Mouse (Mus musculus): ENCODE data around the gene Bicdl1.

DNA sequence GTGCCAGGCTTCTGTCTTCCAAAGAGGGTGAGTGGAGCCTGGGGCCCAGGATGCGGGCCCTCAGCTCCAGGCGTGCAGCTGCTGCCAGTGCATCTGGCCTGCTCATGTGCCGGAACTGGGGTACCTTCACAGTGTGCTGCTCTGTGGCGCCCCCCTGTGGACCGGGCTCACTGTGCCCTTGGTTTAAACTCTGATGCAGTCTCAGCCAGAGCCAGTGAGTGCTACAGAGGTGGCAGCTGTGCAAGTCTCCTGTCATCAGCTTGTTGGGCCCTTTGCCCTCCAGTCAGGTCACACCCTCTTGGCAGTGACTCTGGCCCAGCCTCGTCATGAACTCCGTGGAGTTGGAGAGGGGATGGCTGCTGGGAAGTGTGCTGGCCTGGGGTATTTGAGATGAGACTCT is 116.5 kb downstream of the Bicdl1 start:
- TF ChIP-seq CTCF (IDR thresholded peaks at IDR 0.05; ENCODE audit: low read depth) (peak; percentile 85), EP300 (IDR thresholded peaks at IDR 0.05; ENCODE audit: low read depth) (no peak)

Measured in liver, postnatal 0 days (tissue).